Mouse (Mus musculus) NIH3T3 (cell line): ENCODE measurements at regions not wholly inside any gene's neighbourhood (a gene's known extent, or its start where the extent isn't known, plus 50 kb on each side); places are given as distances from the start of the nearest gene placed in this dataset.

Experiments used
- DNase-seq: peaks from one replicate; pipeline ENCODE4 v3.0.0-alpha.2; 2012; ENCODE audit warnings: low read depth

DNA sequence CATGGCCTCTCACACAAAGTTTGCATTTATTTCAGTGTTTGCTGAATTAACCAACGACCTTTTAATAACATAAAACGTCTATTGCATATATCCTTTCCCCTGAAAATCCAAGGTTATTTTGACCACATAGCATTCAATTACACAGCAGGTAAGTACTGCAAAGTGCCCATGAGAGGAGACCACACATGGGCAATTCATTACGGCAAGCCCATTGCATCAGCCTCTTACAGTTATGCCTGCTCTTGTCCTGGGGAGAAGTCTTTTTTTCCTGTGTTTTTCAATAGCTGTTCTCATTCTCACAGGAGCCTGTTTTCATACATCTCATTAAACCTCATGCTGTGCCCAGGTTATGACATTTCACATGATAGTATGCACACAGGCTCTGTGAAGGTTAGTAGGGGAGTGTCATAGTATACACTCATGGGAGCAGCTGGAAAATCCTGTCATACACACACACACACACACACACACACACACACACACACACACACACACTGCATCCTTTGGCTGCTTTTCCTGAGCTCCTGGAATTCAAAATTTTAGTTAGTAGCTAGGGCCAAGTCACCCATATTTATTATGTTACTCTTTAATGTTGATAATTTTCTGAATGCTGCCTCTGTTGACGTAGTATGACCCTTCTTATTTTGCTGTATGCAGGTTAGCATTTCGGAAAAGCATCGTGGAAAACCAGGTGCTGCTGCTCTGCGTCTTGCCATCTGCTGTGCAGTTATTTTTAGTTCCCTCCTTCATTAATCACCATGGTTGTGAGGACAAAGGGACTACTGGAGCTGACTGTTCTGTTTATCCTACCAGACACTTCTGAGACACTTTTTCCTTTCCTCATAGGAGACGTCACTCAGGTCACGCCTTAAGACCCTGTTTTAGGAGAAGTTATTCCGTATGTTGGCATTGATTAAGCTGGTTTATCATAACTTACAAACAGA is 483.6 kb downstream of the Bckdhb start:
- no peak for DNase-seq
